Mouse (Mus musculus) urinary bladder, postnatal 25 days (tissue): ENCODE data around the gene Eepd1.

ENCODE experiments used
- DNase-seq: peaks from one replicate; pipeline ENCODE4 v3.0.0; 2022; ENCODE audit warnings: low spot score

Gene Eepd1

DNA sequence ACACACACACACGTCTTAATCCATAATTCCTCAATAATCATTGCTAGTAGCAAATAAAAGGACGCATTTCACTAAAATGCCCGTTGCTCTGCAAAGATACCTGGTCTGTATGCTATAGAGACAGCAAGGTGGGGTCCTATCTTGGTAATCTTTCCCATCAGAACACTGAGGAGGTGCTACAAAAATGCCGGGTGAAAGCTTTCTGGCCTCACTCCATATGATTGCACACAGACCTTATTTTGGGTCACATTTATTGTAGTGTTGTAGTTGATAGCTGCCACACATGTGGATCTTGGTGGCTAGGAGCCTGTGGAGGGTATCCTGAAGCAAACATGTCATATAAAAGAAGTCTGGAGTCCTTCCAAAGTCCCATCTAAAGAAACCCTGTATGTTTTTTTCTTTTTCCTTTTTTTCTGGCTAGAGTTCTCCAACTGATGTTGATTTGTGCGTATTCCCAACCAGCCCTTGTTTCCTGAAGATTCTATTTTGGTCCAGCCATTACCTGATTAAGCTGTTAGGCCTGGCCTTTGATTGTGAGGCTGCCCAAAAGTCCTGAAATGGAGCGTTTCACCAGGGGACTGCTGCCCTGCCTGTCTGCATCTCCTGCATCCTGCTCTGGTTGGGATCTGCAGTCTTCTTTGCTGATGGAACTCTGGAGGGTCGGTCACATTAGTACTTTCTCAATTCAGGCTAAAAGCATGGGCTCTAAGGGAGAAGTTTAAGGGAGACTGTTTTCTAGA is 8.0 kb downstream of the Eepd1 start:
- no peak for DNase-seq

DNA sequence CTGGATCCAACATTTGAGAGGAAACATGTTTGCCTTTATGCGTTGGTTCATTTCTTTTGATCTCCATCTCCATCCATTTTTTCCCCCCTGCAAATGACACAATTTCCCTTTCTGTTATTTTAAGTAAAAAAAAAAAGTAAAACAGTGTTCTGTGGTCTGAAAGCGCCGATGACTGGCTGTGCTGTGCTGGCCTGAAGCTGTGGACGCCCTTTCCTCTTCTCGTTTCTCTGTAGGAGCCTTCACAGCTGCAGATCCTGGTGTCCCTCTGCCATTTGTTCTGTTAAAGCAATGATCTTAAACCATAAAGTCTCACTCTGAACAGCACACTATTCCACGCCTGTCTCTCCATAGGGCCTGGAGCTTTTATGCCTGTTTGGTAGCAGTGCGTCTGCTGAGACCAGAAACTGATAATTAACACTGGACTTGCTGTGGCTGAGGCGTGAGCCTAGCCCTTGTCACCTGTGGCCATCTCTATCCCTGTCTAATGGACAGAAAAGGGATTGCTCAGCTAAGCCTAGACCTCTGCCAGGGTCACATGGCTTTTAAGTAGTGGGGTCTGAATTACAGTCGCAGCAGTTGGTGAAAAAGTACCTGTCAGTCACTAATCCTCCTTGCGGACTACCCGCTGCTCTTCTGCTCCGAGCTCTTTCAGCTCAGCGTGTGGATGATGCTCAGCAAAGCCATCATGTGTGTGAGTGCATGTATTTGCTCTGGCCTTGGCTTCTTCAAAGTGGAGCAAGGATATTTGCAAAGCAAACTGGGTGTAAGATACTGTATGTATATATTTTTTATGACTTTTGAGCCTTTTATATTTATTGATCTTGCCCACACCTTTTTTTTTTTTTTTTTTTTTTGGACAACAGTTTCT is 9.2 kb downstream of the Eepd1 start:
- DNase-seq = no peak

DNA sequence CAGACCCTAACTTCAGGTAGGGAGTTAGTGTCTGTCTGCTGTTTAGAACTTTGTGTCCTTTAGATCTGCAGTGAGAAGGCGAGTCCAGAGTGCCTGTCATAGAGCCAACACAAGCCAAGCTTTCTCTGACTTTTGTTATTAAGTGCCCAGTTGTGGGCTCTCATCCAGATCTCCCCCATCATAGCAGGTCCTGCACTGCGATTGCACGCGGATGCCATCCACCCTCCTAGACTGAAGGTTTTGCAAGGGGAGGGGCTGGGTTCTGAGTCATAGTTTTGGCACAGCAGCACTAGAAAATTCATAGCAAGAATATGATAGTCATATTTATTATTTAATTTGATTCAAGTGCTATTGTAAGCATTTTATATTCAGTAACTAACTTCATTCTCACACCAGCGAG is 12.6 kb downstream of the Eepd1 start:
- no peak for DNase-seq

DNA sequence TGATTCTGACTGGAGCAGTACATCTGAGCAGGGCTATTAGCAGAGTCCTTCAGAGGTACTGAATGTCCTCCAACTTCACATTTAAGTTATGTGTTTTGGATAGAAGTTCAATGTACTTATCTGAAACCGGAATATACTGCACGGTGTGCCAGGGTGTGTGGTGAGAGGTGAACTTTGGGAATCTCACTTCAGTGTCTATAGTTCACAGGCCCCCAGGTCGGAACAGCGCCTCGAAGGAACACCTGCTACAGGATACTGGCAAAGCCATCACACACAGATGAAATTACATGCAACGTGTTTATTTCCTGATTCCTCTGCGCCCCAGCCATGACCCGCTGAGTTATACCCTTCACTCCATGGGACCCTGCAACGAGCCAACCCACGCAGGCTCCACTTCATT is 14.3 kb downstream of the Eepd1 start:
- DNase-seq = no peak

DNA sequence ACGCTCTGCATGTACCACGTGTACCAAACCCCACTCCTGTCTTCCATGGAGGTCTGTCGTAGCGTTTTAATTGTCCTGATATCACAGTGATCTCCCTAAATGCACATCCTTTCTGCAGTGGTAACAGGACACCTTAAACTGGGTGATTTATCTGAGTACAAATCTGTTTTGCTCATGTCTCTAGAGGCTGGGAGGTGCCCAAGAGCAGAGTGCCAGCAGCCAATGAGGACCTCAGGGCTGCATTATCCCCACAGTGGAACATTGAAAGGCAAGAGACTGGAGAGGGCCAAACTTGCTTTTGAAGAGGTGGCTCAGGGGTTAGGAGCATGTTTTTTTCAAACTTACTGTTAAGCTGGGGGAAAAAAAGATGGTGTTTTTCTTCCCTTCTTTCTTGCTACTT is 14.8 kb downstream of the Eepd1 start:
- no peak for DNase-seq

DNA sequence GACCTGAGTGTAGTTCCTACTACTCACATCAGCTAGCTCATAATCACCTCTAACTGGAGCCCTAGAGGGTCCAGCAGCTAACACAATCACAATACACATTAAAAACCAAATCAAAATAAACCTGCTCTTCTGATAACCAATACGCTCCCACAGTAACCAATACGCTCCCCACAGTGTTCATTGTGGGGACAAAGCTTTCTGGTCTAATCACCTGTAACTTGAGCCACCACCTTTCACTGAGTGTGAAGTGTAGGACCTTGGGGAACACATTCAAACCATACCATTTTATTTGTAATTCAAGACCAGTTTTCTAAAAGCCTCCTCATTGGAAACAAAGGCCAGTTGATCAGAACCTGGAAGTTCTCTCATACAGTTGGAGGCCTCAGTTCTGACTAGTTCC is 15.4 kb downstream of the Eepd1 start:
- DNase-seq = no peak

DNA sequence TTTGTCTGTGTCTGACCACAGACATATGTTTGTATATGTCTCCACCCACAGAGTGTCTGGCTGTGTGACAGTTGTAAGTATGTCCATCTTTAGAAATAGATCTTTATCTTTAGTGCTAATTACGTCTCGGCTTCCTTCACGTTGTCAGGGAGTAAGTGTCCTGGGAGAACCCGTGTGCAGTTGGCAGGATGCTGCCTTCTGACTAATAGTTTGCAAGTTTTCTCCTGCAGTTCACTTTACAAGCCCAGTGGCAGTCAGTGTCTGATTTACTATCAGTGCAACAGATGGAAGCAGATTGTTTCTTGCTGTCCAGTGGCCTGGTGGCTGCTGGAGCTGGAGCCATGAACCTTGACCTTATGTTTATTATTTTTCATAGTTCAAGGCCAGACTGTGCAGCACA is 17.4 kb downstream of the Eepd1 start:
- no peak for DNase-seq

DNA sequence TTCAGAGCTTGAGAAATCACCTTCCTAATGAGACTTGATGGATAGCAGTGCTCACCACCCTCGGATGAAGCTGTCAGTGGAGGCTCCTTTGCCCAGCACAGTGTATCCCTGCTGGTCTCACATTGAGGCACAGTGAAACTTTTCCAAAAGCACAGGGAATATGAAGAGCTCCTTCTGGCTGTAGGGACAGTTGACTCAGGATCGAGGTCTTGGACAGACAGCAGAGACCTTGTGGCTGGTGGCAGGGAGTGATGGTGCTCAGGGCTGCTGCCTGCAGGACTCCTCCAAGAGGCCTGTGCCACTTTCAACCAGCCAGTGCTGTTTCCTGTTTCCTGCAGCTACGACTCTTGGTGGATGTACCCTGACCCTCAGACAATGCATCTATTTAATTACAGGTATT is 18.0 kb downstream of the Eepd1 start:
- DNase-seq = no peak

DNA sequence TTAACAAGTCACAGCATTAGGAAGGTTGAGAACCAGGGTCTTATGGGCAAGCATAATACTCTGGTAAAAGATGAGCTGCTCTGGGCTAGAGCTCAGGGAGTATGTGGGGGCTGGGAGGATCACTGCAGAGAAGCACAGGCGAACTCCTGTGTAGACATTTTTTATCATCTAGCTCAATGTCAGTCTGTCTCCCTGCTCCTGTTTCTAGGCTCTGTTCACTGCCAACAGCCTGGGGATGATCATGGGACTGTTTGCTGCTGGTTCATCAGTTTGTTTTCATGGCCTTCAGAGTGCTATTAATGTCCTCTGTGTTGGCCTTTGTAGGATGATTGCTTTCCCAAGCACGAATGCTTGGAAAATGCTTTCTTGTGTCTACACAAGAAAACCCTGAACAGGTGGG is 18.7 kb downstream of the Eepd1 start:
- no peak for DNase-seq

DNA sequence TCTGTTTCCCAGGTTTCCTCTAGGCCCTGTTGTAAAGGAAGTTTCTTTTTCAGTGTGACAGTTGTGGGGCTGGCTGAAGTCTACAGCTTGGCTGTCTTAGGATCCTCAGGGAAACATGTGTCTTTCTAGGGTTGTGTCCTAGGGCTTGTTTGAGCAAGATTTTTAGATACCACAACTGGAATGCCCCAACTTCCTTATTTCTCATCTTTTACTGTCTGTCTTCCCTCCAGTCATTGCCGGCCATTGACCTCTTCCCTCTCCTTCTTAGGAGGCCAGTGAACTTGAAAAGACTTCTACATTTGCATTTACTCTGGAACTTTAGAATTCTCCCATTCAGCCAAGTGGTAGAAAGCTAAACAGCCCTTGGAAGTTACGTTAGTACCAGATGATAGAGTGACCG is 27.5 kb downstream of the Eepd1 start:
- no peak for DNase-seq

DNA sequence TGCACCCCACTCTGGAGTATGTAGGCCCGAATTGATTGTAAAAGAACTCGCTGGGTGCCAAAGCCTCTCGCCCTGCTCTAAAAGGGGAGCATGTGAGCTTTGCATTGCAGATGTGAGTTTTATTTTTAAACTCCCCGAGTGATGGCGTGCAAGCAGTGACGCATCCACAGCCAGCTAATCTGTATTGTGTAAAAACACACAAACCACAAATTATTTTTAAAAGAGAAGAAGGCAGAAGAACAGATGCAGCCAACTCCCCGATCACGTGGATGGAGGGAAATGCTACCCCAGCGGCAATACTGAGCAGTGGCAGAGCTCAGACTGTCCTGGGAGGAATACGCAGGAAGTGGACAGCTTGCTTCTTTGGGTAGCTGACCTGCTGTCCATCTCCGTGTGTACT is 29.2 kb downstream of the Eepd1 start:
- no peak for DNase-seq

DNA sequence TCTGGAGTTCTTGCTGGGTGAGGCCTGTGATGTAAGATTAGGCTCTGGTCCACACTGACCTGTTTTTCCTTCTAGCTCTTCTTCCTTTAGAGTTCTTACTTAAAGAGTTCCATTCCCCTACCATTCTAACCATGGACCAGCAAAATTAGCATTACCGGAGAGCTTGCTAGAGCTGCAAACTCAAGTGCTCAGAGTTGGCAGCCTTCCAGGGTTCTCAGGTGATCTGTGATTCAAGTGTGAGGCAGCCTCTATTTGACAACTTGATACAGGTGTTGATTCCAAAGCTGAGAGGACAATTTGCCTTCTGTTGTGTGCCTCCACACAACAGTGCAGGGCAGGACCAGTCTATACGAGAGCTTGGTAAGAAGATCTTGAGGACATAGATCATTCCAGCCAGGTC is 31.7 kb downstream of the Eepd1 start:
- DNase-seq = peak; percentile 19

DNA sequence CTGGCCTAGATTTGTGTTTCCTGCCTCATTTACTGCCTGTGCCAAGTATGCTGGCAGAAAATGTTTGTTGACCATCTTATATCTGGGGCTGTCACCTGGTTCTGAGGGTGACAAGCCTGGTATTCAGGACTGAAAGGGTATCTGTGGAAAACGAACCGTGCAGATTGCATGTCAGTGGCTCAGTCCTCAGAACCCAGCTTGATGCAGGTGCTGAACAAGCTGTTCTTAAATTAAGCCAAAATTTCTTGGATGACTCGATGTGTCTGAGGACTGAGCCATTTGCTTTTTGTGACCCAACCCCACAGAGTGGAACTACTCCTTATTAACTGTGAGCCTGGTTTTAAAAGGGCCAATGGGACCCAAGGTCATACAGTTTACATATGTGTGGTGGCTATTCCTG is 32.2 kb downstream of the Eepd1 start:
- DNase-seq = no peak

DNA sequence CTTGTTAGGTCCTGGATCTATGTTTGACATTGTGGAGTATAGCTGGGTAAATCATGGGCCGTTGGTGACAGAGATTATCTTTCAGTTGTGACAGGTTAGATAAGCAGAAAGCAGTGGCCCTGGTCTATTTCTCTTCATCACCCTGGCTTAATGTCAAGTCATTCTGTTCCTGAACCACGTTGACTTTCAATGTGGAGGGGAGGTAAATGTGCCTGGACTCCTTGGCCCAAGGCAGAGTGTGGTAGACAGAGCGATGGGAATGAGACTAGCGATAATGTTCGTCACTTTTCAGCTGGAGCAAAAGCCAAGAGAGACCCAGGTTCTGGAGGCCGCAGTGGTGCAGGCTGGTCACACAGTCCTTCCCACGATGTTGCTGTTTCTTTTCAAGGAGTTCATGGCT is 35.3 kb downstream of the Eepd1 start:
- no peak for DNase-seq

DNA sequence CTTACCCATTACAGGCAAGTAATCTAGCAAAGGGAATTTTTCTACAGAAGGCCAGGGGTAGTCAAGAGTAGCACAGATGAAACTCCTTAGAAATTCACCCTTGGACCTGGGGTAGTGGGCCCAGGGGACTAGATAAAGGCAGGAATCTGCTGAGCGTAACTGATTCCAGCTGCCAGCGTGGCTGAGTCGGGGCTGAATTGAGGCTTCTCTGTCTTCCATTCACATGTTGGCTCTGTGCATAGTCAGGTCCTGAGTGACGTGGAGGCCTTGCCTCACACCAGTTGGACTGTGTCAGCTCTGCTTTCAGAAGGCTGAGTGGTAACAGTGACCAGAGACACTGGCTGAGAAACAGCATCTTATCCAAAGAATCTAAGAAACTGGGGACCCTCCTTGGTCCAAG is 36.6 kb downstream of the Eepd1 start:
- no peak for DNase-seq

DNA sequence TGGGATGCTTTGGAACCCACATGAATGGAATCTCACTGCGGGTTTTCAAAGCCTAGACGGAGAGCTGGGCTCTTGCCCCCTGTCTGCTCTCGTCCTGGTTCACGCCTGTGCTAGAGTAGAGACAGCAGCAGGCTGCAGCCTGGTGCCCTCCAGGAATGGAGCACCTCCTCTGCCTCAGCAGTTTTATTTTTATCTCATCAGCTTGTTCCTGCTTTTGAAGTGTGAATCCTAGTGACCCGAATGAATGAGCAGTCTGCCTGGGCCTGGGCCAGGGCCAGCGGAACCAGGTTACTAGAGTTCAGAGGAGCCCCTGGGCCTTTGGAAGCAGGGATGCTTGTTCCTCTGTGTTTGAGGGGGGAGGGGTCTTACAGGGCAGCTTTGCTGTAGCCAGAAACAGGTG is 37.8 kb downstream of the Eepd1 start:
- no peak for DNase-seq

DNA sequence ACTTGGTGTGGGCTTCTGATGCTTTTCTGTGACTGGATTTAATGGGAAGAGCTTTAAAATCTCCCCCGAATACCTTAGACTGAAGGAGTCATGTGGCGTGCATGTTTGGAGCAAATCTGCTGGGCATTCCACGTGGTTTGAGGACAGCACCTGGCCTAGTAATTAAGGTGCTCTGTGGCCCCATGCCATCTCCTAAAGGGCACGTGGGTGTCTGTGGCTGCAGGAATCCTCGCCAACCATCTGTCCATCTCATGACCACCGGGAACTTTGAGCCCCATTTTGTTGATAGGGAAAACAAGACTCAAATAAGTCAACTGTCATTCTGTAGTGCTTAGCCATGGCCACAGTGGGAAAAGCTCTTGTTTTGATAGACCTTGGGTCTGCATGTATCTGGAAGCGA is 39.5 kb downstream of the Eepd1 start:
- no peak for DNase-seq

DNA sequence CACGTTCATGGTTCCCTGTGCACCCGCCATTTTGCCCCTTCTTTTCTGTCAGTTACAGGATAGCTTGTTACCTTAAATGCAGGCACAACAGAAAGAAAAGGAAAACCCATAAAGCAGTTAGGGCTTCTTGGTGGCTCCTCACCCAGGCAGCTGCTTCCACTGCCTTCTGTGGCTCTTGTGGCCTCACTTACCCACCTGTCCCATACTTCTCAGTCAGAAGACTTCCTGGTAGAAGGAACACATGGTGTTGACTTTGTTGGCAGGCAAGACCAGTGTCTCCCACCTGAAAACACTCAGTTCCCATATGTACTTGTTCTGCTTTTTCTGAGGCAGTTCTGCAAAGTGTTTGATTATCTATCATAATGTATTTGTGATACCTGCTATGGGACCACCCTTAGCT is 40.5 kb downstream of the Eepd1 start:
- DNase-seq = no peak

DNA sequence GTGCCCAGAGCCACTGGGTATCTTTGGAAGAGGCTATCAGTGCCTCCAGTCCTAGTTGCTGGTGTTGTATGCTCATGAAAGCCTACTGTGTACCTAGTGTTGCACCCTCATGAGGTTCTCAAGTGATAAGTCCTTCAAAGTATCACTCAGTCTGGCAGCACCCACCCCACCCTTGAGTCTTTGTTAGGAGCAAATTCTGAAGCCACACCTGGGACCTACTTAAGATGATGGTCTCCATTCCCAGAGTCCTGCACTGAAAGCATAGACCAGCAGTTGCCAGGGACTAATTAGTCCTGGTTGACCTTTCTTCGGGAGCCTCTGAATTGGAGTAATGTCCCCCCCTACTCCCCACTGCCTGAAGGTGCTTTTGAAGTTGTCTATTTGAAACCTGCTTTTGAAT is 45.2 kb downstream of the Eepd1 start:
- no peak for DNase-seq

DNA sequence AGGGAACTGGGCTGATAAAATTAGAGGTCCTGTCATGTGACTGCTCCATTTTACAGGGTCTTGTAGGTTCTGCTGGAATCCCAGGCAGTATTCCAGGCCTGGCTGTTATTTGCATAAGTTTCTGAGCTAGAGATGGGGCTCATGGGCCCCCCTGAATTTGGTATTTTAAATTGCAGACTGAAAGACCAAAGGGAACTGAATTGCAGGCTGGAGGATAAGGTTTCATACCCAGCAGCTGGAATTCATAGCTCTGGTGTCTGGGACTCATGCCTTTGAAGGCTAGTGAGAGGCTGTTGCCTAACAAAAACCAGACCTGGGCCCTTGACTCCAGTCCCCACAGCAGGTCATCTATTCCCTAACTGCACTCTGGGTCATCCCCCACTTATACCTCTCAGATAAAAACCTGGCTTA is 45.6 kb downstream of the Eepd1 start:
- DNase-seq = no peak

DNA sequence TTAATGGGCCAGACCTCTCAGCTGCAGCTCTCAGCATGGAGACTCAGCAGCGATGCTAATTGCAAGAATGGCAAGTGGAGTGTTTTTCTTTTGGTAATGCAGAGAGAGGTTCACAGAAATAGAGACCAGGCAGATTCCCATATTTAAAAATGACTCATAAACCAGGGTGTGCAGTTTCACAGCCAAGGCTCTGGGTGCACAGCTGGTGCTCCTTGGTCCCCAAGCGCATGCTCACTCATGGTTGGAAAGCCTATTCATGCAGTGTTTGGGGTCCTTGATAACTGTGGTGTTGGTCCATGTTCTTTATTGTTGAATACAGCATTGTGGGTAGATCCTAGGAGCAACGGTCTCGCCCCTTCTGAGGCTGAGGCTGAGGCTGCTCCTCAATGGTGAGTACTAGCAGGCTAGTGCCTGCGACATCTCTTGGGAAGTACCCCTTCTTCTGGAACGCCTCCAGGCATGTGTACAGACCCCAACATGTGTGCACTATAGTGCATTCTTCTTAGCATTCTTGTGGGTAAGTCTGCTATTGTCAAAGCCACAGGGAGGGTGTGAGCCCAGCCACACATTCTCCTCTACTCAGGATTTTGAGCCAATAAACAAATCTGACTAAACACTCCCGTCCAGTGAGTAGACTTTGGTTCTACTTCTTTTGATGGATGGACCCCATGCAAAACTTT is 46.2 kb downstream of the Eepd1 start:
- DNase-seq = no peak

DNA sequence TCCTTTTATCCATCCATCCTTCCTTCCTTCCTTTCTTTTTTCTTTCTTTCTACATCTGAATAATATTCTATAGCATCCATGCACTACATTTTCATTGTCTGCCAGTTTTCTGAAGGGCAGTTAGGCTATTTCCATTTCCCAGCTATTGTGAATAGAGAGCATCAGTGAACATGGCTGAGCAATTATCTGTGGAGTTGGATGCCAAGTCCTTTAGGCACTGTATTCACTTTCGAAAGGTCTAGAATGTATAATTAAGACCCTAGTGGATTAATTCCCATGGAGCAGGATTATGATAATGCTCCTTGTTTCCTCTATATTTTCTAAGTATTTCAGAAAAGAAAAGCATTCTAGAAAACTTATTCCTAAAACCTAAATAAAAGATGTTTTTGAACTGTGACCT is 50.3 kb downstream of the Eepd1 start:
- no peak for DNase-seq

DNA sequence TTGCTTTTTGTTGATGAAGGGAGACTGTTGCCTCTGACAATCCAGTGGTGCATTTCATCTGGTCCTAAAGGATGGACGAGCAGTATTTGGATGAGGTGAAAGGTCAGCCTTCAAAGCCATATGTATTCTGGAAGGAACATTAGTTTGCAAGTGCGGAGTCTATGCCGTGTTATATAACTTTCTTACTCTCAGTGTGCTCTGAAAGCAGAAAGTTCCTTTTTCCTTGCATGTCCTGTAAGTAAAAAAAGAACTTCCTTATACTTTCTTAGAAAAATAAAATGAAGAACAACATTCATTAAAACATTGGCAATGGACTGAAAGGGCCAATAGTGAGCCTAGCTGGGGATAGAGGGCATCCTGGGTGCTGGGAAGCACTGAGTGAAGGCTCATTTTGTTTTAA is 50.8 kb downstream of the Eepd1 start:
- no peak for DNase-seq
